Mouse (Mus musculus) cerebellum, adult 11-12 months (tissue): ENCODE data around the gene Tmem9b.

ENCODE experiments used
- DNase-seq: peaks from one replicate; pipeline ENCODE4 v3.0.0; 2022

Tmem9b gene

DNA sequence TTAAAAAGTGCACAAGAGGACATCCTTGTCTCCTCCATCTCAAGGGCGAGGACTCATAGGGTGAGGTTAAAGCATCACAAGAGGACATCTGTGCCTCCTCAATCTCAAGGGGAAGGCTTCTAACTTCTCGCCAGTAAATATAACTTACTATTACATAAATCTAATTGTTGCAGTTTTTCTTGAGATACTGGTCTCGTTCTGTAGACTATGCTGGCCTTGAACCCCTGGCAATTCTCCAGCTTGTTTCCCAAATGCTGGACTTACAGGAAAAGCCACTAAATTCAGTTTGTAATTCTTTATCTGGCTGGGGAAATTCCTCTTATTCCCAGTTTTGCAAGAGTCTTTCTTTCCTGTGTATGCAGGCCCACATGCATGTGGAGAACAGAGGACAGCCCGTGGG, 17.9 kb downstream of the Tmem9b start:
- no peak for DNase-seq

- DNase-seq, result no peak
Observed at GRCm38 (mm10) chr7:109731626-109732025, 21.0 kb downstream of the Tmem9b start, which contains the start of gene Ascl3. Gene Ascl3, minus strand, starts transcription at chr7:109731726.

DNA sequence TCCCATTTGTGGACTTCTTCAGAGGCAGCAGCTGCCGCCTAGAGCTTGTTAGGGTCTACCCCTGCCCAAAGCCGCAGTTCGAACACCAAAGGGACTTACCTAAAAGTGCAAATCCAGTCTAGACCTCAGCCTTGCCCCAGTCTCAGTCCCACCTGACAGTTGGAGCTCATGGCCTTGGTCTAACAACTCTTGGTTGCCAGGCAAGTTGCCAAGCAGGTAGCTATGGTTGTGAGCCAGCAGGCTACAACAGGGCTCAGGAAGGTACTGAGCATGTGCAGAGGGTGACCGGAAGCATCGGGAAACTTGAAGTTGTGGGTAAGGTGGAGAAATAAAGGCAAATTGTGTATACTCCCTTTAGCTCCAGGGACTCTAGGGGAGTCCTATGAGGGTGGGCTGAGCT, 29.0 kb downstream of the Tmem9b start, which contains the start of gene BC051019:
Gene BC051019, minus strand, starts transcription at position 154 of the 400 bp plus-strand sequence.
- DNase-seq, result no peak

GRCm38 (mm10) chr7:109723114-109723513, 29.6 kb downstream of the Tmem9b start:
- DNase-seq, result no peak

DNA sequence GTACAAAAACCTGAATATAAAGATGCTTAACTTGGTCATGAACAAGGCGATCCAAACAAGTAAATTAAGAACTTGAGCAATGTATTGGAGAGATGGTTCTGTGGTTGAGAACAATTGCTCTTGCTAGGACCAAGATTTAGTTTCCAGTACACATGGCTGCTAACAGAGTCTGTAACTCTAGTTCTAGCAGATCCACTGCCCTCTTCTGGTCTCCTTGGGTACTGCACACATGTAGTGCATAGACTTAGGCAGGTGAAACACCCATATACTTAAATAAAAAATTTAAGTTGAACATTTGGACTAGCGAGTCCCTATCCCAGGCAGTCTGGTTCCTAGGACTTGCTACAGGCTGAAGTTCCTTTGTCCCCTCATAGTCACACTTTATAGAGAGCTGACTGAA, 30.1 kb downstream of the Tmem9b start:
- DNase-seq, result no peak

DNA sequence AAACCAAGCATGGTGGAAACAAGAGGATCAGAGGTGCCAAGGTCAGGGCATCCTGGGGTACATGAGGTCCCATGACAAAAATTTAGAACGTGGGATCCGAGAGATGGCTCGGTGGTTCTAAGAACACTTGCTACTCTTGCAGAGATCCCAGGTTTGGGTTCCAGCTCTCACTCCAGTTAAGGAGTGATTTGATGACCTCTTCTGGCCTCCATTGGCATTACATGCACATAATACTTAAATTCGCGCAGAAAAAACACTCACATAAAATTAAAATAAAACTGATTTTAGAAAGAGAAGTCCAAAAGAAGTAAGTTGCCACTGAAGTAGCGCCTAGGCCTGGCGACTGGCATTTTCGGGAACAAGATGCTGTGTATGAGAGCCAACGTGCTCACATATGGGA, 33.4 kb downstream of the Tmem9b start:
- no peak for DNase-seq

GRCm38 (mm10) chr7:109713434-109713982, 39.2 kb downstream of the Tmem9b start:
- no peak for DNase-seq

DNA sequence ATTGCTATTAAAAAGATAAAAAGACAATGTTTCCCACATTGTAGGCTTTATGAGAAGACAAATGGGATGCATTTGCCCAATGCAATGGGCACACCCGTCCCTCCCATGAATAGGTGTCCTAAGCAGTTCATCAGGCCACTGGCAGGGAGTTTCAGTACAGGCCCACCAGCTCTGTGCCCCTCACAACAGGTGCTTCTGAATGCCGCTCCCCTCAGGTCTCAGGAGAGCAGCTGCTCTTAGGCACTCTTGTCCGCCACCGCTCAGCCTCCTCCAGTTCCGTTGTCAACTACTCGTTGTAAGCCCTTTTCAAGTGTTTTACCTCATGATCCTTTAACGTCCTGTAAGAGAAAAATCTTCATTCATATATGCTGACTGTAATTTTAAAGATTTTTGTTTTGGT, 40.5 kb downstream of the Tmem9b start:
- DNase-seq, result no peak

- no peak for DNase-seq
Observed at GRCm38 (mm10) chr7:109710069-109710468, 42.6 kb downstream of the Tmem9b start.

DNA sequence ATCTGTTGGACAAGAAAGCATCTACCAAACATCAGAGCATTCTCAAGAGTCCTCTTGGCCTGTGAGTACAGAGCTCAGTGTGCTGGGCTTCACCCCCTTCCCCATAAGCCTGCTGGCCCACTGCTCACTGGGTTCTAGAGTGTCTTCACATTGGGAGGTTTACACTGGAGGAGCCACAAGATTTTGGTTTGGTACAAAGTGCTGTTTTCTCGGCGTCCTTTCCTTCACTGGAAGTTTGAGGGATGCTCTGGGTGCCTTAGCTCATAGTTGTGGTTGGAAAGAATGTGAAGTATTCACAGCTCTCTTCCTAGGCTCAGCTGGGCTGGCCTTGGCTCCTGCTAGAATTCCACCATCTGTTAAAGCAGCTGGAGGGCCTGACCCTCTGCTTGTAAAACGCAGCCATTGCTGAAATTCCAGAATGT, 43.7 kb downstream of the Tmem9b start:
- no peak for DNase-seq

GRCm38 (mm10) chr7:109707023-109707785, 45.5 kb downstream of the Tmem9b start:
- peak; percentile 58 for DNase-seq

GRCm38 (mm10) chr7:109704461-109704860, 48.2 kb downstream of the Tmem9b start:
- no peak for DNase-seq

- no peak for DNase-seq
Observed at GRCm38 (mm10) chr7:109704016-109704377, 48.7 kb downstream of the Tmem9b start.

DNA sequence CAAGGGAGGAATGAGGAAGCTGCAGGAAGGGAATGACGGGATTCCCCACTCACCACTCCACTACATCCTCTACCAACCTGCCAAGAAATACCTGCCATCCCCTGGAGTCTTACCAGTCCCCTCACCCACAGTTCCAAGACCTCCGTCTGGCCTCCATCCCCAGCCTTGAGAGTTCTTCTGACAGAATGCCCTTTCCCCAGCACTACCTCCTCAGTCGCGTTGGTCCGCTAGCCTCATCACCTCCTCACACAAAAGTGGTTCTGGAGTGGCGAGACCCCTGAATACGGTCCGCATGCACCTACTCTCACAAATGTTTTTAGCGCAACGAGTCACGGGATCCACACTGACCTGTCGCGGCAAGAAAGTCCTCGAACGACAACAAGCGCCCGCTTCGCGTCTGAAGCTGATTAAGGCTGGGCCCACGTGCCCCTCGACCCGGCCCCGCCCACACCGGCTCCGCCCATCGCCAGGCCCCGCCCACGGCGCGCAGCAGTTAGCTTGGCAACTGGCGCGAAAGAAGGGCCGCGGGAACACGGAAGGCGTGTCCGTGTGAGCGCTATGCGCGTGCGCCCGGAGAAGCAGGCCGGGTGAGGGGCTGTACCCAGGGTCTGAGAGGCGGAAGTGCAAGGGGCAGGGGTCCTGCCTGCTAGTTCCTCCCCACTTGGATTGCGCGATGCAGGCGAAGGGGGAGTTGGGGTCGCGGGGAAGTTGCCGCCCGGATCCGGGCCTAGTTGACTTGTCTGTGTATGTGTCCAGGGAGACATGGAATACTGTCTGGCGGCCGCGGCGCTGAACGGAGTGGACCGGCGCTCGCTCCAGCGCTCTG, 49.3 kb downstream of the Tmem9b start, which contains the start of the genes St5 and Akip1:
Gene St5, minus strand, starts transcription at position 416 of the 826 bp plus-strand sequence.
Gene Akip1, plus strand, starts transcription at position 501 of the 826 bp plus-strand sequence.
- DNase-seq, result peak; percentile 86

- peak; percentile 20 for DNase-seq
Observed at GRCm38 (mm10) chr7:109702721-109703120, 50.0 kb downstream of the Tmem9b start.

GRCm38 (mm10) chr7:109700213-109700612, 52.5 kb downstream of the Tmem9b start:
- DNase-seq, result no peak

DNA sequence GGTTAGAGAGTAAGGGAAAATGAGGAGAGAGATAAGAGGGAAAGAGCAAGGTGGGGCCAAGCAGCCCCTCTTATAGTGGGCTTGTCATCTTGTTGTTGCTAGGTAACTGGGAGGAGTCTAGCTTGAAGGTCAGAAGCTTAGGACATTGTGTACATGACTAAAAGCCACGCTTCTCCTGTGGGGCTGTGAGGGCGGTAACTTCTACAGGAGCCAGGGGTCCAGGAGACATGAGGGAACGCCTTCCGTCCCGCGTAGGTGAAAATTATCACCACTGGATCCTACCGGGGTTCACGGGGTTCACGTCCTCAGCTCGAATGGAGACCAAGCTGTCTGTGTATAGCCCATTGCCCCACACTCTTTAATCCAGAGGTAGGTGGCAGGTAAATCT, 57.3 kb downstream of the Tmem9b start:
- DNase-seq, result no peak

- no peak for DNase-seq
Observed at GRCm38 (mm10) chr7:109694576-109695338, 57.9 kb downstream of the Tmem9b start.

DNA sequence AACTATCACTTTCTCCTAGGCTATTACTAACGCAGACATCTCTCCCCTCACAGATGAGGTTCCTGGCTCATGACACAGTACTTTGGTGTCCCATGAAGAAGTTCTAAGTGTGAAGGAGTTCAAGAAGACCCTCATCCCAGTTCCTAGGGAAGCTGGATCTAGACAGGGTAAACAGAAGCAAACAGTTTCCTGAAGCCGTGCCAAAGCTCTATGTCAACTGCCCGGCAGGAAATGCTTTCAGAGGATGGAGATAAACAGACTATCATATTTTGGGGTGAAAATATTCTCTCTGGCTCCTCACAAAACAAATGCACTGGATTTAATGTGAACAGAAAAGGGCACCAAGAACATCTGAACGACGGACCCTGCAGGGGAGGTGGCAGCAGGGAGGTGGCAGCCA, 61.7 kb downstream of the Tmem9b start:
- DNase-seq, result no peak

GRCm38 (mm10) chr7:109690101-109690500, 62.6 kb downstream of the Tmem9b start:
- no peak for DNase-seq

- no peak for DNase-seq
Observed at GRCm38 (mm10) chr7:109686585-109687128, 66.0 kb downstream of the Tmem9b start.
